Mouse (Mus musculus): ENCODE measurements at regions not wholly inside any gene's neighbourhood (a gene's known extent, or its start where the extent isn't known, plus 50 kb on each side); places are given as distances from the start of the nearest gene placed in this dataset.

DNA sequence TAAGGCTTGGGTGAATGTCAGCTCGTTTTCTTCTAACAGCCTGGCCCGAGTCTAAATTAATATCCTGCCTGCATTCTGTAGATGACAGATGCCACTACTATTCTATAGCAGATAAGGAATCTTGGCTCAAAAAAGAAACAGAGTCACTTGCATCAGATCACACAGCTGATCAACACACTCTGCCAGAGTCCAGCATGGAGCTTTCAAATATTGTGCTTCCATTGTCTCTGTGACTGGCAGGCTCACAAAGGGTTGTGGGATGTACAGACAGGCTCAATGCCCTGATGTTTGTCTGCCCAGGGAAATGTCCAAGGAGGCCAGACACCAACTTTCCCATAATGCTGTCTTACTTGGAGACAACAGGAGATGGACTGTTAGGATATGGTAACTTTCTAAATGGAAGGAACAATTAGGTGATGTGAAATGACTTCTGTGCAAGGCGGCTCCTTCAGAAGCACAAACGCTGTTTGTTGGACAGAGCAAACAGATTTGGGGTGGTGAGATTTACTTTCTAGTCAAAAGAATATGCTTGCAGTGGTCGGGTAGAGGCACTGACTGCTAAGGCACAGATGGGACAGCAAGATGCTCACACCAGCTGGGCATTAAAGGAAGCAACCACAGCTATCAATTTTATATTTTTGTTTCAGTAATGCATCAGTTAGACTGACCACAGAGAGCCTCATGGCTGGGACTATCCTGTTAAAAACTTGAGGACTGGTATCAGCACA is 291.6 kb upstream of the Pdzrn3 start:
- TF ChIP-seq POLR2A (IDR thresholded peaks at IDR 0.05; ENCODE audit: borderline replicate concordance, extremely low read depth, low read depth, low read length) (no peak), CTCF (IDR thresholded peaks at IDR 0.05; ENCODE audit: insufficient read depth, low read length) (no peak)
